Mouse (Mus musculus): ENCODE data around the gene Trh.

DNA sequence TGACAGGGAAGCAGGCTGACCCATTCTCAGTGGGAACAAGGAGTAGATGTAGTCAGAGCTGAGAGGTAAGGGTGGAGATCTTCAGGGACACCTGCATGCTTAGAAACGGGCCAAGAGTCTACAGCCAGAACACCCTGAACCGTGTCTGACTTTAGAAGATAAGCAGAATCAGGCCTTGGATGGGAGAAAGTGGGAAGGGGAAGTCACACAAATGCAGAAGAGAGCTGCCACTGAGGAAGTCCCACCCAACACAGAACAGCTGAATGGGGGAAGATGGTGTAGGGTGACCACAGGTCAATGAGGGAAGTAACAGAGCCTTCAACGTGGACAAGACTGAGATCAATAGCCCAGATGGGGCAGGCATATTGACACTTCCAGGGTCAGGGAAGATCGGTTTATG, 42.4 kb upstream of the Trh start:
- no peak for TF ChIP-seq CHD2 (IDR thresholded peaks at IDR 0.05; ENCODE audit: low read depth, low read length)
- no peak for TF ChIP-seq HCFC1 (IDR thresholded peaks at IDR 0.05; ENCODE audit: borderline replicate concordance, insufficient read depth, low read length)
- TF ChIP-seq MAFK (IDR thresholded peaks at IDR 0.05; ENCODE audit: insufficient read depth, low read depth, low read length) = no peak
- TF ChIP-seq ZC3H11A (IDR thresholded peaks at IDR 0.05; ENCODE audit: borderline replicate concordance, low read depth, low read length) = no peak

Data from ES-E14 (cell line).